Mouse (Mus musculus): ENCODE measurements around the gene Ptger4.

Ptger4 gene

GRCm38 (mm10) chr15:5243959-5244905 lies at the start of gene Ptger4:
TSS of gene Ptger4 (minus strand) at chr15:5244187.
- peak; percentile 68 for DNase-seq (ENCODE audit: low read depth, low spot score)

GRCm38 (mm10) chr15:5288412-5288811 lies 44.4 kb upstream of the Ptger4 start:
- DNase-seq (ENCODE audit: low read depth, low spot score), result no peak

- DNase-seq (ENCODE audit: low read depth, low spot score), result no peak
Observed at GRCm38 (mm10) chr15:5287072-5287471, 43.1 kb upstream of the Ptger4 start.

- no peak for DNase-seq (ENCODE audit: low read depth, low spot score)
Observed at GRCm38 (mm10) chr15:5281316-5281715, 37.3 kb upstream of the Ptger4 start.

GRCm38 (mm10) chr15:5279831-5280230 lies 35.8 kb upstream of the Ptger4 start:
- DNase-seq (ENCODE audit: low read depth, low spot score), result no peak

- no peak for DNase-seq (ENCODE audit: low read depth, low spot score)
Observed at GRCm38 (mm10) chr15:5278525-5278924, 34.5 kb upstream of the Ptger4 start.

- DNase-seq (ENCODE audit: low read depth, low spot score), result no peak
Observed at GRCm38 (mm10) chr15:5273981-5274380, 30.0 kb upstream of the Ptger4 start.

GRCm38 (mm10) chr15:5266095-5266494 lies 22.1 kb upstream of the Ptger4 start:
- no peak for DNase-seq (ENCODE audit: low read depth, low spot score)

- DNase-seq (ENCODE audit: low read depth, low spot score), result no peak
Observed at GRCm38 (mm10) chr15:5262874-5263504, 19.0 kb upstream of the Ptger4 start.

GRCm38 (mm10) chr15:5262095-5262667 lies 18.2 kb upstream of the Ptger4 start:
- peak; percentile 66 for DNase-seq (ENCODE audit: low read depth, low spot score)

GRCm38 (mm10) chr15:5261004-5261403 lies 17.0 kb upstream of the Ptger4 start:
- no peak for DNase-seq (ENCODE audit: low read depth, low spot score)

GRCm38 (mm10) chr15:5260183-5260582 lies 16.2 kb upstream of the Ptger4 start:
- no peak for DNase-seq (ENCODE audit: low read depth, low spot score)

- DNase-seq (ENCODE audit: low read depth, low spot score), result no peak
Observed at GRCm38 (mm10) chr15:5250182-5250581, 6.2 kb upstream of the Ptger4 start.

- DNase-seq (ENCODE audit: low read depth, low spot score), result no peak
Observed at GRCm38 (mm10) chr15:5243036-5243958, 690 bp downstream of the Ptger4 start.

- peak; percentile 41 for DNase-seq (ENCODE audit: low read depth, low spot score)
Observed at GRCm38 (mm10) chr15:5242241-5243035, 1.5 kb downstream of the Ptger4 start.

GRCm38 (mm10) chr15:5241304-5242201 lies 2.4 kb downstream of the Ptger4 start:
- DNase-seq (ENCODE audit: low read depth, low spot score), result peak; percentile 71

GRCm38 (mm10) chr15:5240360-5240759 lies 3.6 kb downstream of the Ptger4 start:
- no peak for DNase-seq (ENCODE audit: low read depth, low spot score)

- DNase-seq (ENCODE audit: low read depth, low spot score), result no peak
Observed at GRCm38 (mm10) chr15:5239901-5240300, 4.1 kb downstream of the Ptger4 start.

- DNase-seq (ENCODE audit: low read depth, low spot score), result no peak
Observed at GRCm38 (mm10) chr15:5239361-5239760, 4.6 kb downstream of the Ptger4 start.

Measured in brain, adult 2 months (tissue).